Mouse (Mus musculus) heart, postnatal 0 days (tissue): ENCODE results near the gene Slc26a10.

Experiments used
- CTCF ChIP-seq: IDR thresholded peaks from 2 replicates; pipeline ENCODE4 v1.5.1; 2016; ENCODE audit warnings: antibody characterized with exemption, control low read depth, low read depth
- EP300 ChIP-seq: IDR thresholded peaks from 2 replicates; pipeline ENCODE4 v1.6.1; 2016; ENCODE audit warnings: antibody characterized with exemption, low read depth

DNA sequence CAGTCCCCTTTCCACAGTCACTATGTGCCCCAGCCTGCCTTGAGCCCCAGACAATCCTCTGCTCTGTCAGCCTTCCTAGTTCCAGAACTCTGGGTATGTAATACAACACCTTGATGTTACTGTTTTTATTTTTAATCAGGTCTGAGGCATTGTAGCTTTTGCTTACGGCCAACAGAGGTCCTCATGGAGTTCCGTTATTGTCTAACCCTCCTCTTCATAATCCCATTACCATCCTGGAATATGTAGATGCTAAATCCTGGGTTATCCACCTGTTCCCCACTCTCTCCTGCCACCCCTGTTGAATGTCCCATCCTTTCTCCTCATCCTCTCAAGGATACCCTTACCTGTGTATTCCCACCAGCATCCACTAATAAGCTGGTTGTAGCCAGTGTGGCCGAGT lies 4.2 kb downstream of the Slc26a10 start:
- no peak for TF ChIP-seq CTCF
- no peak for TF ChIP-seq EP300
